Mouse (Mus musculus): ENCODE data around the gene Iqck.
A peak's percentile ranks its signal among the peaks of the same experiment; 100 is the strongest.

GRCm38 (mm10) chr7:118855877-118856304, 339 bp downstream of the Iqck start, which contains the start of gene Knop1:
- TF ChIP-seq CTCF (IDR thresholded peaks at IDR 0.05; ENCODE audit: borderline replicate concordance, insufficient read depth, low read length) (no peak), POLR2A (IDR thresholded peaks at IDR 0.05; ENCODE audit: low read depth, low read length) (peak; percentile 23; the same call in 1 of the 2 replicates)
